Mouse (Mus musculus): ENCODE data around the gene Fscn3. TPM values are rescaled to one million over a fixed set of nuclear protein-coding genes. Genes with fewer than 3 reads are reported as not detected.

Fscn3 gene
- polyA plus RNA-seq, 1 experiment from 2014 or later: not detected

GRCm38 (mm10) chr6:28399791-28400190 is 27.8 kb upstream of the Fscn3 start:
- WGBS: 86% methylated on average over 4 of the region's 4 CpGs
- Histone ChIP-seq H3K4me2 (ENCODE audit: low read depth) (no peak overlapping the region), H3K9ac (ENCODE audit: low read length) (no peak overlapping the region), H3K4me1 (ENCODE audit: control insufficient read depth, insufficient read depth, low read length) (no peaks in the 10 kb centered on the region), H3K27me3 (ENCODE audit: control insufficient read depth, insufficient read depth, low read length) (no peaks in the 10 kb centered on the region), H3K36me3 (ENCODE audit: control insufficient read depth, insufficient read depth, low read length) (no peaks in the 10 kb centered on the region), H3K9me3 (ENCODE audit: control insufficient read depth, low read length) (no peaks in the 10 kb centered on the region), H3K4me3 (ENCODE audit: low read depth, low read length) (no peak overlapping the region), H3K27ac (ENCODE audit: low read depth, low read length) (no peak overlapping the region)
- no peak for ATAC-seq (ENCODE audit: insufficient read depth, low FRiP score, low TSS enrichment)
- DNase-seq (ENCODE audit: low spot score): no peak

GRCm38 (mm10) chr6:28410053-28410452 is 17.5 kb upstream of the Fscn3 start:
- H3K9me3 ChIP-seq (ENCODE audit: control insufficient read depth, low read length): no peaks in the 10 kb centered on the region
- H3K36me3 ChIP-seq (ENCODE audit: control insufficient read depth, insufficient read depth, low read length): no peaks in the 10 kb centered on the region
- no peak overlapping the region for H3K4me3 ChIP-seq (ENCODE audit: low read depth, low read length)
- DNase-seq (ENCODE audit: low spot score) (no peak), ATAC-seq (ENCODE audit: insufficient read depth, low FRiP score, low TSS enrichment) (no peak)
- H3K27ac ChIP-seq (ENCODE audit: low read depth, low read length): no peak overlapping the region
- no peaks in the 10 kb centered on the region for H3K4me1 ChIP-seq (ENCODE audit: control insufficient read depth, insufficient read depth, low read length)
- no peaks in the 10 kb centered on the region for H3K27me3 ChIP-seq (ENCODE audit: control insufficient read depth, insufficient read depth, low read length)
- no peak overlapping the region for H3K9ac ChIP-seq (ENCODE audit: low read length)
- 87% methylated on average over 9 of the region's 9 CpGs for WGBS
- H3K4me2 ChIP-seq (ENCODE audit: low read depth): no peak overlapping the region

GRCm38 (mm10) chr6:28411236-28411635 is 16.4 kb upstream of the Fscn3 start:
- Histone ChIP-seq H3K4me1 (ENCODE audit: control insufficient read depth, insufficient read depth, low read length) (no peaks in the 10 kb centered on the region), H3K9ac (ENCODE audit: low read length) (no peak overlapping the region), H3K27ac (ENCODE audit: low read depth, low read length) (no peak overlapping the region), H3K27me3 (ENCODE audit: control insufficient read depth, insufficient read depth, low read length) (no peaks in the 10 kb centered on the region), H3K4me2 (ENCODE audit: low read depth) (no peak overlapping the region), H3K4me3 (ENCODE audit: low read depth, low read length) (no peak overlapping the region), H3K36me3 (ENCODE audit: control insufficient read depth, insufficient read depth, low read length) (no peaks in the 10 kb centered on the region), H3K9me3 (ENCODE audit: control insufficient read depth, low read length) (no peaks in the 10 kb centered on the region)
- DNase-seq (ENCODE audit: low spot score): no peak
- 67% methylated on average over 2 of the region's 2 CpGs for WGBS
- ATAC-seq (ENCODE audit: insufficient read depth, low FRiP score, low TSS enrichment): no peak

- no peak for DNase-seq (ENCODE audit: low spot score)
- Histone ChIP-seq H3K4me2 (ENCODE audit: low read depth) (no peak overlapping the region), H3K27me3 (ENCODE audit: control insufficient read depth, insufficient read depth, low read length) (no peaks in the 10 kb centered on the region), H3K4me1 (ENCODE audit: control insufficient read depth, insufficient read depth, low read length) (peaks cover 16% of the 10 kb centered on the region), H3K36me3 (ENCODE audit: control insufficient read depth, insufficient read depth, low read length) (peaks cover 9% of the 10 kb centered on the region), H3K27ac (ENCODE audit: low read depth, low read length) (no peak overlapping the region), H3K9me3 (ENCODE audit: control insufficient read depth, low read length) (no peaks in the 10 kb centered on the region), H3K9ac (ENCODE audit: low read length) (no peak overlapping the region), H3K4me3 (ENCODE audit: low read depth, low read length) (no peak overlapping the region)
- no peak for ATAC-seq (ENCODE audit: insufficient read depth, low FRiP score, low TSS enrichment)
- 76% methylated on average over 4 of the region's 4 CpGs for WGBS
Measured at GRCm38 (mm10) chr6:28416981-28417380, 10.6 kb upstream of the Fscn3 start.

GRCm38 (mm10) chr6:28418449-28418848 is 9.1 kb upstream of the Fscn3 start:
- Histone ChIP-seq H3K9ac (ENCODE audit: low read length) (no peak overlapping the region), H3K27me3 (ENCODE audit: control insufficient read depth, insufficient read depth, low read length) (no peaks in the 10 kb centered on the region), H3K27ac (ENCODE audit: low read depth, low read length) (no peak overlapping the region), H3K4me1 (ENCODE audit: control insufficient read depth, insufficient read depth, low read length) (peaks cover 16% of the 10 kb centered on the region), H3K36me3 (ENCODE audit: control insufficient read depth, insufficient read depth, low read length) (peaks cover 9% of the 10 kb centered on the region), H3K9me3 (ENCODE audit: control insufficient read depth, low read length) (no peaks in the 10 kb centered on the region), H3K4me3 (ENCODE audit: low read depth, low read length) (no peak overlapping the region), H3K4me2 (ENCODE audit: low read depth) (no peak overlapping the region)
- WGBS: 92% methylated on average over 14 of the region's 14 CpGs
- DNase-seq (ENCODE audit: low spot score): no peak
- no peak for ATAC-seq (ENCODE audit: insufficient read depth, low FRiP score, low TSS enrichment)

GRCm38 (mm10) chr6:28419673-28420072 is 7.9 kb upstream of the Fscn3 start:
- 82% methylated on average over 2 of the region's 2 CpGs for WGBS
- H3K9ac ChIP-seq (ENCODE audit: low read length): no peak overlapping the region
- no peaks in the 10 kb centered on the region for H3K27me3 ChIP-seq (ENCODE audit: control insufficient read depth, insufficient read depth, low read length)
- no peak overlapping the region for H3K4me2 ChIP-seq (ENCODE audit: low read depth)
- DNase-seq (ENCODE audit: low spot score): no peak
- peaks cover 9% of the 10 kb centered on the region for H3K36me3 ChIP-seq (ENCODE audit: control insufficient read depth, insufficient read depth, low read length)
- H3K4me3 ChIP-seq (ENCODE audit: low read depth, low read length): no peak overlapping the region
- H3K4me1 ChIP-seq (ENCODE audit: control insufficient read depth, insufficient read depth, low read length): peaks cover 16% of the 10 kb centered on the region
- no peak for ATAC-seq (ENCODE audit: insufficient read depth, low FRiP score, low TSS enrichment)
- H3K9me3 ChIP-seq (ENCODE audit: control insufficient read depth, low read length): no peaks in the 10 kb centered on the region
- no peak overlapping the region for H3K27ac ChIP-seq (ENCODE audit: low read depth, low read length)

- 85% methylated on average over 17 of the region's 17 CpGs for WGBS
Measured at GRCm38 (mm10) chr6:28420361-28420760, 7.2 kb upstream of the Fscn3 start.

GRCm38 (mm10) chr6:28420865-28421264 is 6.7 kb upstream of the Fscn3 start:
- Histone ChIP-seq H3K27me3 (ENCODE audit: control insufficient read depth, insufficient read depth, low read length) (no peaks in the 10 kb centered on the region), H3K4me1 (ENCODE audit: control insufficient read depth, insufficient read depth, low read length) (peaks cover 16% of the 10 kb centered on the region), H3K4me3 (ENCODE audit: low read depth, low read length) (peak overlapping the region; percentile 90), H3K9me3 (ENCODE audit: control insufficient read depth, low read length) (no peaks in the 10 kb centered on the region), H3K9ac (ENCODE audit: low read length) (peak overlapping the region; percentile 70), H3K4me2 (ENCODE audit: low read depth) (peak overlapping the region; percentile 95), H3K36me3 (ENCODE audit: control insufficient read depth, insufficient read depth, low read length) (peaks cover 9% of the 10 kb centered on the region), H3K27ac (ENCODE audit: low read depth, low read length) (no peak overlapping the region)
- ATAC-seq (ENCODE audit: insufficient read depth, low FRiP score, low TSS enrichment) (no peak), DNase-seq (ENCODE audit: low spot score) (no peak)
- 22% methylated on average over 13 of the region's 13 CpGs for WGBS

More at GRCm38 (mm10) chr6:28420361-28420760, 7.2 kb upstream of the Fscn3 start:
- H3K36me3 ChIP-seq (ENCODE audit: control insufficient read depth, insufficient read depth, low read length): peaks cover 9% of the 10 kb centered on the region
- ATAC-seq (ENCODE audit: insufficient read depth, low FRiP score, low TSS enrichment): no peak
- no peak for DNase-seq (ENCODE audit: low spot score)
- peak overlapping the region; percentile 90; the same call in 1 of the 2 replicates for H3K4me3 ChIP-seq (ENCODE audit: low read depth, low read length)
- H3K9me3 ChIP-seq (ENCODE audit: control insufficient read depth, low read length): no peaks in the 10 kb centered on the region
- peak overlapping the region; percentile 95 for H3K4me2 ChIP-seq (ENCODE audit: low read depth)
- H3K27me3 ChIP-seq (ENCODE audit: control insufficient read depth, insufficient read depth, low read length): no peaks in the 10 kb centered on the region
- no peak overlapping the region; the same call in 1 of the 2 replicates for H3K9ac ChIP-seq (ENCODE audit: low read length)
- H3K4me1 ChIP-seq (ENCODE audit: control insufficient read depth, insufficient read depth, low read length): peaks cover 16% of the 10 kb centered on the region
- no peak overlapping the region for H3K27ac ChIP-seq (ENCODE audit: low read depth, low read length)

GRCm38 (mm10) chr6:28421469-28422000 is 6.1 kb upstream of the Fscn3 start:
- no peaks in the 10 kb centered on the region for H3K27me3 ChIP-seq (ENCODE audit: control insufficient read depth, insufficient read depth, low read length)
- no peaks in the 10 kb centered on the region for H3K9me3 ChIP-seq (ENCODE audit: control insufficient read depth, low read length)
- ATAC-seq (ENCODE audit: insufficient read depth, low FRiP score, low TSS enrichment) (peak; percentile 75), DNase-seq (ENCODE audit: low spot score) (peak; percentile 92)
- peaks cover 9% of the 10 kb centered on the region for H3K36me3 ChIP-seq (ENCODE audit: control insufficient read depth, insufficient read depth, low read length)
- H3K4me3 ChIP-seq (ENCODE audit: low read depth, low read length): peak overlapping the region; percentile 90
- peak overlapping the region; percentile 70 for H3K9ac ChIP-seq (ENCODE audit: low read length)
- WGBS: 0% methylated on average over 27 of the region's 27 CpGs
- peaks cover 16% of the 10 kb centered on the region for H3K4me1 ChIP-seq (ENCODE audit: control insufficient read depth, insufficient read depth, low read length)
- H3K4me2 ChIP-seq (ENCODE audit: low read depth): peak overlapping the region; percentile 95
- no peak overlapping the region for H3K27ac ChIP-seq (ENCODE audit: low read depth, low read length)
